Mouse (Mus musculus) regulatory T cell (primary cell): ENCODE results near the gene Rpl39l.
"Not testable (repeated sequence)": the region's sequence is repeated elsewhere in the genome, so short reads cannot be mapped to it uniquely, and the experiment has no call there.

Experiments
- in situ Hi-C: fragments of 300-600 bp; cut with MboI, MseI; formaldehyde crosslinking; loops from one replicate; pipeline ENCODE4 v1.15.1; 2025; ENCODE audit warnings: high pct_unique_total_duplicates

Rpl39l gene

DNA sequence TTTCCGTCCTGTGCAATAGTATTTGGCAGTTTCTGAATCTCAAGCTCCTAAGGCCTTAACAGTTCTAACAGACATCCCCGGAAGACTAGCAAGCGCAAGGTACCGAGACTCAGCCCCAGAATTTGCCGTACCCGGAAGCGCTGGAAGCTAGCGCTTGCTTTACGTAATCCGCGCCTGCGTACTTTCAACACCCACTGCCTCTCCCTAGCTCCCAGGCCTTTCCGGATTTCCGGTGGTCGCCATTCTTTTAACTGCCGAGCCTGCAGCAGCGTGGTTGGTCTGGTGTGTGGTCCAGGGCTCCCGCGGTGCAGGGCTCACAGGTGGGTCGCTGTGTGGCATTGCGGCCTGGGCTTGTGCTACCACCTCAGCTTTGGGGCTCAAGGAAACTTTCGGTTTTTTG, at the start of gene Rpl39l:
TSS of gene Rpl39l (plus strand) at position 222 of the 400 bp plus-strand sequence.
- in situ Hi-C loops, result no loop called here

GRCm38 (mm10) chr16:10127586-10127985, 42.4 kb upstream of the Rpl39l start:
- in situ Hi-C loops, result no loop called here

DNA sequence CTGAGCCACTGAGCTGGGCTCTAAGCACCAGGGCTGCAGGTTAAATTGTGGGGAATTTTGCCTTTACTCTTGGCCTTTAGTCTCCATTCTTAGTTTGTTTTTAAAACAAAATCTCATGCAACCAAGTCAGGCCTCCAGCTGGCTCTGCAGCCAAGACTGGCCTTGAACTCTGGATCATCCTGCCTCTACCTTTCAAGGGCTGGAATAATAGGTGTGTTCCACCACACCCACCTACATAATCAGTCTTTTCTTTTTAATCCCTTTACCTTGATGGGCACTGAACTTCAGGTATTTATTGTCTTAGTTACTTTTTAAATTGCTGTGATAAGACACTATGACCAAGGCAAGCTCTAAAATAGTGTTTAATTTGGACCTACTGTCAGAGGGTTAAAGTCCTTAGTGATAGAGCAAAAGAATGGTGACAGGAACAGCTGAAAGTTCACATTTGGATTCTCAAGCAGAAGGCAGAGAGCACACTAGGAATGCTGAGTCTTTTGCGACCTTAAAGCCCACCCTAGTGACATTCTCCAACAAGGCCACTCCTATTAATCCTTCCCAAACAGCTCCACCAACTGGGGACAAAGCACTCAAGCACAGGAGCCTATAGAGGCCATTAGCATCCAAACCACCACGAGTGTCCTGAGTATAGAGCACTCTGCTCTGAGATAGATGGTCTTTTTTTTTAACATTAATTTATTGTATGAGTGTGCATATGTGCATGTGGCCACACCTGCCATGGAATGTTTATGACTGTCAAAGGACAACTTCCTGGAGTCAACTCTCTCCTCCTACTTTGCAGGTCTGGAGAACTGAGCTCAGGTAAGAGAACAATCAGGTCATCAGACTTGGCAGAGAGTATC, 40.7 kb upstream of the Rpl39l start:
- in situ Hi-C loops, result no loop called here

DNA sequence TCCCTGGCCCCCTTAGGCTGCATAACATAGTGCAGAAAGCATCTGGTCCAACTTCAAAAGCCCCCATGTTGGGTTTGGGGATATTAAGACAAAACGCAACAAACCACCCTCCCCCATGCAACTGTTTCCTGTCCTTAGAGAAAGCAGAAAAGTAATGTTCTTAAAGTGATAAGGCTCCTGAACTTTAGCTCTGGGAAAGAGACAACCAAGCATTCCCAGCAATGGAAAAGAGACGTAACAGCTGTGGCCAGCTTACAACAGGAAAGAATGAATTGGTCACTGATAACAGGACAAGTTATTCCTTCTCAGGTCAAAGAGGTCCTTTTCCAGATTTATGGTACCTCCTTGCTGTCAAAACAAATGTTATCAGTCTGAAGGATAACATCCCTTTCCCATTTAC, 26.9 kb upstream of the Rpl39l start:
- in situ Hi-C loops, result no loop called here

DNA sequence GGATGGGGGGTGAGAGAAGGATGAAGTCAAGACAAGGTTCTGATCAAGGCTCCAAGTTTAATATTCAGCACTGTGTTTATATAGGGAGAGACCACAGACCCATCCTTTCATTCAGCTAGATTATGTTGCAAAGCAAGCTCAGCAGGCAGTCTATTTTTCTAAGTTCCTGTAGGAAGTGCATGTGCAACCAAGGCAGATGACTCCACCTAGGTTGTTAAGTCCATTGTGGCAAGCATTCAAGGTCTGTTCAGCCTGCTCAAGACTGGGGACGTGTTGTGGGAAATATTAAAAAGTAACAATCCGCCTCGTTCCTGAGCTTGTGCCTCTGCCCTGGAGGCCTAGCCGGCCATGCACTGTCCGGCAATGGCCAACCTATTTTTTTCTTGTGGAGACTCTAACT, 22.6 kb upstream of the Rpl39l start:
- in situ Hi-C loops, result loop anchor here (5.0 kb wide), 1 partner anchor 40 kb away; no protein-coding TSS in a partner anchor

DNA sequence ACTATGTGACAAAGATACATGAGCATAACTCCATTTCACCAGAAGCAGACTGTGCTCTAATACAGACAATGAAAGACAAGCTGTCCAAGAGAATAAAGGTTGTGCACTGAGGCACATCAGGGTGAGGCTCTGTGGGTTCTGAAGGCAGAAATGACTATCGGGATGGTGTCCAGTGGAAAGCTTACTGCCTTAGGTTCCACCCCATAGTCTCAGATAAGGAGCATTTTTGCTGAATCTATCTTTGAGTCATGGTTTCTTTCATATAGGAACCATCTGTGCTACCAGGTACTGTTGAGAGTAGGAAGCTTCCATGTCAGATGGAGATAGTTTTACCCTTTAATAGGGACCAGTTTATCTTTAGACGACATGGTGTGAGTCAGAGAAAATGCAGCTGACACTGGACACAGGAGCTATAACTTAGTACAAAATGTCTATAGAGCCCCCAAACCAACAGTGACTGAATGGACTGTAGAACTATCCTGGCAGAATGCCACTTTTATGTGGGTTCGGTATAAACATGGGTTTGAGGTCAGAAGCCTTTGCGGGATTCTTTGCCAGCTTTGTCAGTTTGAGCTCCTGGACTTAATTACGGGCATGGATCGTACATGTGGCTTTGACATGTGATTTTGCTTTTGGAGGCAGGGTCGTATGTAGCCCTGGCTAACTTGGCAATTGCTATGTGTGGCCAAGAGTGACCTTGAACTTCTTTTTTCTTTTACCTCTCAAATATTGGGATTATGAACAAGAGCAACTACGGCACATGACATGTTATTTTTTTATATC, 712 bp upstream of the Rpl39l start:
- in situ Hi-C loops, result no loop called here

- in situ Hi-C loops, result no loop called here
These were observed 1.2 kb downstream of the Rpl39l start for GRCm38 (mm10) chr16:10171276-10171675.

- in situ Hi-C loops, result no loop called here
These were observed 2.3 kb downstream of the Rpl39l start for GRCm38 (mm10) chr16:10172179-10172820.

- in situ Hi-C loops, result loop anchor here (5.0 kb wide), 1 partner anchor 40 kb away; no protein-coding TSS in a partner anchor
These were observed 17.4 kb downstream of the Rpl39l start for GRCm38 (mm10) chr16:10187461-10187860.

DNA sequence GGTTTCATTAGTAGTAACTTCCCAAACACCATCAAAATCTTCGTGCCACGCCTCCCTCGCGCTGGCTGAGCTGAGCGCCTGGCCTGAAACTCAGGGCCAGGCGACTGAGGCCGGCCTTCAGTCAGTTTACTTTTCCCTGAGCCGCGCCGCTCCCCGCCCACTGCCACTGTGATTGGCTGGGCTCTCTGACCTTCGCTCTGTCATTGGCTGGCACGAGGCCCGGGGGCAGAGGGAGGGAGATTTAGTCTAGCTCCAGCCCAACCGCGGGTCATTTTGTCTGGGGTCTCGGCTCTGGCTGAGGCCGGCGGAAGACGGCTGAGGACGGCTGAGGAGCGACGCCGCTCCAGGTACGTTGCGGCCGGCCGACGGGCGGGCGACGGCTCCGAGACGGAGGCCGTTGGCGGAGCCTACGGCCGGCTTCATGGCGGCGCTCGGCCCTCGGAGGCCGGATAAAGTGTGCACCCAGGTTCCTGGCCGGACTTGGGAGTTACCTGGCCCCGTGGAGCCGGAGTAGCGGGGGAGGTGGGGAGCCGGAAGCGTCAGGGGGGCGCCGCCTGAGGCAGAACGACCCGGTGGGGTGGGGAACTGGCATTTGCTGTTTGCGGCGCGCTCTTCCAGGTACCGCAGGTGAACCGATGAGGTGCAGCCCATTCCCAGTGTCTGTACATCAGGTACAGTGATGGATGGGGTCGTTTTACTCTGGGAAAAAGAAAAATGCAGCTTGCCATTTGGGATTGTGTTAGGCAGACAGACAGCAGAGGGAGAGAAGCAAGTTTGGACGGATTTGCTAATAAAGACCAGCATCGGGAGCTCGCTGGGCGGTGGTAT, 22.9 kb downstream of the Rpl39l start, which contains the start of gene Atf7ip2:
TSS of gene Atf7ip2 (plus strand) at position 34 of the 828 bp plus-strand sequence.
- in situ Hi-C loops, result no loop called here

DNA sequence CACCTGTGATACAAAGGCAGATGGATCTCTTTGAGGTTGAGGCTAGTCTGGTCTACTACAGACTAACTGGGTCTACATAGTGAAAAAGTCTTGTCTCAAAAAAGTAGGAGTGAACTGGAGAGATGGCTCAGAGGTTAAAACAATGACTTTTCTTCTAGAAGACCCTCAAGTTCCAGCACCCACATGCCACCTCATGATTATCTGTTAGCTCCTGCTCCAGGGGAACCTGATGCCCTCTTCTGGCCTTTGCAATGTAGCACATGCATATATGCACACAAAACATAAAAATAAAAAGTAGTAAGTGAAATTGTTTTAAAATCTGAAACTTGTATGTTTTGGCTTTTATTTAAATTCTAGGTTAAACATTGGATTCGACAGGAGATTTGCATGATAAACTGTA, 38.8 kb downstream of the Rpl39l start:
- in situ Hi-C loops, result no loop called here

DNA sequence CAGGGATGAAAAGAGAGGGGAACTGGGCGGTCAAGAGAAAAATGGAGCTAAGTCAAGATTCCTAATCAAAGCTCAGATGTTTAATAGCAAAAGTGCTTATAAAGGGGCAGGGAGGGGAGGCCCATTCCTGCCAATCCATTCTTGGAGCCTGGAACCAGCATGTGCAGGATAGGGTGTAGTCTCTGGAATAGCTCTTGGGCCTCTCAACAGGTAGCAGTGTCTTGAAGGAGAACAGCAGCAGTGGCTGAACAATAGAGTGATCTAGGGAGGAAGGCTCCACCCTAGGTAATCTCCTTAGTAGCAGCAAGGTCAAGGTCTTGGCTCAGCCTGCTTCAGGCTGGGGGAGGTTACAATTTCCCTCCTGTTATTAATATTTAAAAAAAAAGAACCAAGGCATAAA, 46.3 kb downstream of the Rpl39l start:
- in situ Hi-C loops, result not testable (repeated sequence)

- in situ Hi-C loops, result not testable (repeated sequence)
These were observed 47.0 kb downstream of the Rpl39l start for GRCm38 (mm10) chr16:10217020-10217419.
